Comparison of ENCODE assay signal across 18 mouse cellular contexts in genomic region chr15:98695726-98696125, GRCm38 (mm10). TPM values are rescaled to one million over a fixed set of nuclear protein-coding genes. Genes with fewer than 3 reads are reported as not detected.
DNase-seq lines count a peak whose midpoint lies in the region; ATAC-seq and TF ChIP-seq lines count a peak whose summit lies in the region.
"Had no signal": no experiment of that assay in that cellular context is flagged by ENCODE, and none has a peak within 500 bp of the region (broad histone marks: within the 10 kb centered on the region; RNA-seq: fewer than 3 reads in every experiment).

No protein-coding gene starts in this region.

- H3K9ac ChIP-seq in kidney, embryonic 16.5 days (replicated peaks; ENCODE audit: low read length), result 0 out of 2 replicates have a peak overlapping the region, but pooled peaks have one; percentile 8
- no peak overlapping the region for H3K9ac ChIP-seq in intestine, embryonic 15.5 days
- H3K9ac ChIP-seq: embryonic facial prominence, embryonic 12.5 days; liver, embryonic 14.5 days; neural tube, embryonic 12.5 days had no signal

- H3K4me1 ChIP-seq in heart, embryonic 10.5 days, result peaks cover 37% of the 10 kb centered on the region
- peaks cover 42% of the 10 kb centered on the region for H3K4me1 ChIP-seq in E14TG2a.4 (replicated peaks; ENCODE audit: low read depth, low read length)
- H3K4me1 ChIP-seq in kidney, embryonic 16.5 days (ENCODE audit: insufficient read depth, low read length), result peaks cover 24% of the 10 kb centered on the region
- H3K4me1 ChIP-seq in intestine, embryonic 15.5 days (replicated peaks), result peaks cover 2% of the 10 kb centered on the region; the same call in 1 of the 2 replicates

- DNase-seq in adrenal gland, adult 2 months, result peak; percentile 33
- no peak for DNase-seq in adrenal gland, postnatal 4 days (ENCODE audit: low spot score in 2 of 2)
- peak; percentile 41 to 48 for DNase-seq in heart, adult 9 months (ENCODE audit: low spot score in 2 of 2)
- no peak for DNase-seq in heart, embryonic 10.5 days (ENCODE audit: low spot score)
- DNase-seq in frontal cortex, adult 2 months (ENCODE audit: extremely low spot score in 1 of 2, low spot score in 1 of 2), result no peak
- DNase-seq: adrenal gland, postnatal 25 days; cerebellum, postnatal 25 days; right cerebral cortex, postnatal 4 days; thymus, postnatal 14 days had no signal

- no peak overlapping the region for H3K4me3 ChIP-seq in heart, embryonic 10.5 days
- H3K4me3 ChIP-seq in E14TG2a.4 (replicated peaks; ENCODE audit: low read length), result peak overlapping the region; percentile 69
- no peak overlapping the region for H3K4me3 ChIP-seq in kidney, embryonic 16.5 days (ENCODE audit: low read length)
- no peak overlapping the region for H3K4me3 ChIP-seq in intestine, embryonic 15.5 days (replicated peaks)
- H3K4me3 ChIP-seq: embryonic facial prominence, embryonic 12.5 days; neural tube, embryonic 12.5 days had no signal

- no peak for ATAC-seq in kidney, embryonic 16.5 days (ENCODE audit: low FRiP score, low TSS enrichment)
- ATAC-seq in intestine, embryonic 15.5 days, result no peak
- ATAC-seq: hindbrain, embryonic 16.5 days; midbrain, embryonic 16.5 days had no signal

- 47% methylated on average over 9 of the region's 9 CpGs for WGBS in heart, embryonic 10.5 days
- WGBS in kidney, embryonic 16.5 days, result 33% methylated on average over 9 of the region's 9 CpGs
- WGBS in intestine, embryonic 15.5 days, result 46% methylated on average over 9 of the region's 9 CpGs

- H3K9me3 ChIP-seq in heart, embryonic 10.5 days, result no peaks in the 10 kb centered on the region
- no peaks in the 10 kb centered on the region for H3K9me3 ChIP-seq in E14TG2a.4 (ENCODE audit: low read length)
- H3K9me3 ChIP-seq in kidney, embryonic 16.5 days (ENCODE audit: low read length), result no peaks in the 10 kb centered on the region
- no peaks in the 10 kb centered on the region for H3K9me3 ChIP-seq in intestine, embryonic 15.5 days
- H3K9me3 ChIP-seq: embryonic facial prominence, embryonic 12.5 days; neural tube, embryonic 12.5 days had no signal

- no peaks in the 10 kb centered on the region for H3K36me3 ChIP-seq in heart, embryonic 10.5 days
- H3K36me3 ChIP-seq in E14TG2a.4 (ENCODE audit: insufficient read depth, low read length), result no peaks in the 10 kb centered on the region
- H3K36me3 ChIP-seq in kidney, embryonic 16.5 days (ENCODE audit: insufficient read depth, low read length), result no peaks in the 10 kb centered on the region
- H3K36me3 ChIP-seq in intestine, embryonic 15.5 days, result no peaks in the 10 kb centered on the region
- H3K36me3 ChIP-seq: embryonic facial prominence, embryonic 12.5 days; neural tube, embryonic 12.5 days had no signal

- H3K4me2 ChIP-seq in kidney, embryonic 16.5 days (replicated peaks; ENCODE audit: low read depth, low read length), result no peak overlapping the region
- no peak overlapping the region for H3K4me2 ChIP-seq in intestine, embryonic 15.5 days (replicated peaks)
- H3K4me2 ChIP-seq: embryonic facial prominence, embryonic 12.5 days had no signal

- H3K27me3 ChIP-seq in heart, embryonic 10.5 days (ENCODE audit: insufficient read depth, poor library complexity, severe bottlenecking), result peaks cover 20% of the 10 kb centered on the region
- peaks cover 43% of the 10 kb centered on the region for H3K27me3 ChIP-seq in E14TG2a.4 (ENCODE audit: insufficient read depth, low read length)
- peaks cover 15% of the 10 kb centered on the region for H3K27me3 ChIP-seq in kidney, embryonic 16.5 days (ENCODE audit: insufficient read depth, low read length)
- peaks cover 13% of the 10 kb centered on the region for H3K27me3 ChIP-seq in intestine, embryonic 15.5 days (replicated peaks)

- no peak overlapping the region for H3K27ac ChIP-seq in heart, embryonic 10.5 days
- no peak overlapping the region for H3K27ac ChIP-seq in kidney, embryonic 16.5 days (ENCODE audit: low read length)
- no peak overlapping the region for H3K27ac ChIP-seq in intestine, embryonic 15.5 days
- H3K27ac ChIP-seq: embryonic facial prominence, embryonic 12.5 days; liver, embryonic 14.5 days; neural tube, embryonic 12.5 days had no signal

- TF ChIP-seq CTCF in E14TG2a.4 (conservative IDR thresholded peaks at IDR 0.05; ENCODE audit: low read length), result no peak

RNA-seq across cellular contexts. Expression of gene Ccdc65, which starts 12.3 kb away (rescaled TPM):
- total RNA-seq in adrenal gland, adult 2 months (2021), result under 1 TPM; 0.32 to 0.62 TPM
- polyA plus RNA-seq in adrenal gland, adult 2 months (2012; rRNA removed), result 0.11 and 0.23 TPM in 2 replicates
- total RNA-seq in adrenal gland, postnatal 4 days (2021), result under 1 TPM; 0.48 to 0.87 TPM
- 0.44 and 0.46 TPM in 2 replicates for polyA plus RNA-seq in heart, embryonic 10.5 days (2016; fragmentation: Nextera tagmentation; extraction: Ambion mirVana)
- polyA plus RNA-seq in kidney, embryonic 16.5 days (2015; fragmentation: Nextera tagmentation; extraction: Ambion mirVana), result 0.95 and 1.1 TPM in 2 replicates
- 0.67 and 0.92 TPM in 2 replicates for polyA plus RNA-seq in intestine, embryonic 15.5 days (2015; fragmentation: Nextera tagmentation; extraction: Ambion mirVana)
- polyA plus RNA-seq in frontal cortex, adult 2 months (2012; rRNA removed), result 6.4 and 7.7 TPM in 2 replicates
- total RNA-seq: megakaryocyte progenitor cell, adult 5-6 weeks had no signal

RNA-seq across cellular contexts. Expression of gene Rnd1, which starts 18.5 kb away (rescaled TPM):
- total RNA-seq in adrenal gland, adult 2 months (2021), result 1 to 10 TPM; 3.9 to 4.0 TPM
- polyA plus RNA-seq in adrenal gland, adult 2 months (2012; rRNA removed), result 1.4 and 3.0 TPM in 2 replicates
- total RNA-seq in adrenal gland, postnatal 4 days (2021), result 1 to 10 TPM; 1.1 to 1.9 TPM
- 1.7 and 2.8 TPM in 2 replicates for polyA plus RNA-seq in heart, embryonic 10.5 days (2016; fragmentation: Nextera tagmentation; extraction: Ambion mirVana)
- polyA plus RNA-seq in kidney, embryonic 16.5 days (2015; fragmentation: Nextera tagmentation; extraction: Ambion mirVana), result 0.45 and 0.75 TPM in 2 replicates
- polyA plus RNA-seq in intestine, embryonic 15.5 days (2015; fragmentation: Nextera tagmentation; extraction: Ambion mirVana), result 0.97 and 1.1 TPM in 2 replicates
- 25.4 and 25.5 TPM in 2 replicates for polyA plus RNA-seq in frontal cortex, adult 2 months (2012; rRNA removed)

RNA-seq across cellular contexts. Expression of gene Fkbp11, which starts 32.3 kb away (rescaled TPM):
- 1 to 10 TPM; 4.9 to 9.3 TPM for total RNA-seq in adrenal gland, adult 2 months (2021)
- 8.4 and 10.0 TPM in 2 replicates for polyA plus RNA-seq in adrenal gland, adult 2 months (2012; rRNA removed)
- 10 to 100 TPM; 15.9 to 19.1 TPM for total RNA-seq in adrenal gland, postnatal 4 days (2021)
- polyA plus RNA-seq in heart, embryonic 10.5 days (2016; fragmentation: Nextera tagmentation; extraction: Ambion mirVana), result 20.5 and 40.8 TPM in 2 replicates
- polyA plus RNA-seq in kidney, embryonic 16.5 days (2015; fragmentation: Nextera tagmentation; extraction: Ambion mirVana), result 36.6 and 39.1 TPM in 2 replicates
- 68.0 and 117 TPM in 2 replicates for polyA plus RNA-seq in intestine, embryonic 15.5 days (2015; fragmentation: Nextera tagmentation; extraction: Ambion mirVana)
- polyA plus RNA-seq in frontal cortex, adult 2 months (2012; rRNA removed), result 2.9 and 3.5 TPM in 2 replicates

RNA-seq across cellular contexts. Expression of gene Ddx23, which starts 33.0 kb away (rescaled TPM):
- 10 to 100 TPM; 65.5 to 84.6 TPM for total RNA-seq in adrenal gland, adult 2 months (2021)
- 25.6 and 27.7 TPM in 2 replicates for polyA plus RNA-seq in adrenal gland, adult 2 months (2012; rRNA removed)
- total RNA-seq in adrenal gland, postnatal 4 days (2021), result 10 to 100 TPM; 76.4 to 85.9 TPM
- 15.6 and 17.5 TPM in 2 replicates for polyA plus RNA-seq in heart, embryonic 10.5 days (2016; fragmentation: Nextera tagmentation; extraction: Ambion mirVana)
- 19.0 and 27.1 TPM in 2 replicates for polyA plus RNA-seq in kidney, embryonic 16.5 days (2015; fragmentation: Nextera tagmentation; extraction: Ambion mirVana)
- 23.3 and 23.7 TPM in 2 replicates for polyA plus RNA-seq in intestine, embryonic 15.5 days (2015; fragmentation: Nextera tagmentation; extraction: Ambion mirVana)
- 56.2 and 63.3 TPM in 2 replicates for polyA plus RNA-seq in frontal cortex, adult 2 months (2012; rRNA removed)

Comparison
In these comparisons a context has a peak if more than half of its experiments do, and no peak if none do; other contexts are left out.
1. DNase-seq: peak in adrenal gland, adult 2 months (single experiment) and heart, adult 9 months (2 of 2); none in adrenal gland, postnatal 4 days (0 of 2), heart, embryonic 10.5 days (single experiment) and frontal cortex, adult 2 months (0 of 2).